Mouse (Mus musculus) c-Kit-positive CD71-positive TER-119-positive erythroid progenitor cells, embryonic 14.5 days (primary cell): ENCODE measurements around the gene Gadd45gip1.

Experiments used
- DNase-seq: peaks from one replicate; pipeline ENCODE4 v3.0.0-alpha.2; 2013; ENCODE audit warnings: low spot score

Gadd45gip1 gene

DNA sequence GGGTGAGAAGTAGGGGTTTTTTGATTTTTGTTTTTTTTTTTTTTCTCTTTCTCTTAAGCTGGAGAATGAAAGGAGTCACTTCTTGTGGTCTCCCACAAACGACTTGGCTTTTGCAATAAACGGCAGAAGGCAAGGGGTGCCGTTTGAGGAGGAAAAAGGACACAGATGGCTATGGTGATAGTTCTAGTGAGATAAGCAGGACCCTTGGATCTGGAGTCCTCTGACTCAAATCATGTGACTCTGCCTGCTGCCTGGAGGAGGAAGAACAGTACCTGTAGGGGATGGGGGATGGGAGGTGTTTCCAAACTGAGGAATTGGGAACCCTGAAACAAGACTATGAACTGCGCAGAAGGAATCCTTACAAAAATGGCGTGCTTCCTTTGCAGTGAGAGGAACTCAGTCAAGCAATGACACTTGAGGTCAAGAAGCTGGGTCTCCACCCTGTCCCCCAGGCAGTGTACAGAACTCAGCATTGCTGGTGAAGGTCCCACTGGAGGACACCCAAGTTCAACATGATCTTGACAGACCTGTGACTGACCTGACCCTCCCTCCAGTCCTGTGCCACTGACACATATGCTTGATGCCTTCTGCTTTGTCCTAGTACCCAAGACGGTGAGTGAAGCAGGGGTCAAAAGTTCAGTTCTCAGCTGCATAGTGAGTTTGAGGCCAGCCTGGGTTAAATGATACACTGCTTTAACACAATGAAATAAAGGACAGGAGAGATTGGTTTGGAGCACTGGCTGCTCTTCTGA is 16.5 kb downstream of the Gadd45gip1 start:
- no peak for DNase-seq

DNA sequence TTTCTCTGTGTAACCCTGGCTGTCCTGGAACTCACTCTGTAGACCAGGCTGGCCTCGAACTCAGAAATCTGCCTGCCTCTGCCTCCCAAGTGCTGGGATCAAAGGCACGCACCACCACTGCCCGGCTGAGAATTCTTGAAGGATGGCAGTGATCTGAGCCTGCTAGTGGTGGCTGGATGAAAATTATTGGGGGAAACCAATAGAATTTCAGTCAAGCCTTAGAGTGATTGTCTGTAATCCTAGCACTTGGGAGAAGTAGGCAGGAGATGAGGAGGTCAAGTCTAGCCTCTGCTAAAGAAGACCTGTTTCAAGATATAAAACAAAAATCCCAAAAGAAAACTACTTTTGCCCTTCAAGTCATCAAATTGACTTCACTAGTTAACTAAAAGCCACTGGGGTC is 25.1 kb downstream of the Gadd45gip1 start:
- no peak for DNase-seq

DNA sequence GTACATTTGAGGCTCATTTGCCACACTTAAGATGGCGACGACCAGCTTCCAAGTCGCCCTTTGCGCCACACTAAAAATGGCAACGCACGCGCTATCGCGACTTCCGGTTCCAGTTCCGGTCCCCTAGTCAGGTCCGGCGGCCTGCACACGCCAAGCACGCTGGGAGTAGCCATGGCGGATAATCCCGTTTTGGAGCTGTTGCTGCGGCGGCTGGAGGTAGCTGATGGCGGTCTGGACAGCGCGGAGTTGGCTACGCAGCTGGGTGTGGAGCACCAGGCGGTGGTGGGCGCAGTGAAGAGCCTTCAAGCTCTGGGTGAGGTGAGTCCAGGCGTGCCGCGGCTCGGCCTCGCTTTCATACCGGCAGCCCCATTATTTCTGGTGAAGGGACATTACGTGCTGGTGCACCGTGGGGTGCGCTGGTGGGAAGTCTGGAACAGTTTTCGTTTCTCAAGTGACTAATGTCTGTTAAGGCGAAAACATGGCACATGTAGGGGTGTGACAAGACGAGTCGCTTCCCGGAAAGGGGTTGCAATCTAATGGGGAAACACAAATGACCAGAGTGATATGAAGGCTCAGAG is 25.6 kb downstream of the Gadd45gip1 start, which contains the start of gene Farsa:
Gene Farsa (plus strand): TSS at position 126 of the 578 bp plus-strand sequence.
- peak; percentile 95 for DNase-seq

DNA sequence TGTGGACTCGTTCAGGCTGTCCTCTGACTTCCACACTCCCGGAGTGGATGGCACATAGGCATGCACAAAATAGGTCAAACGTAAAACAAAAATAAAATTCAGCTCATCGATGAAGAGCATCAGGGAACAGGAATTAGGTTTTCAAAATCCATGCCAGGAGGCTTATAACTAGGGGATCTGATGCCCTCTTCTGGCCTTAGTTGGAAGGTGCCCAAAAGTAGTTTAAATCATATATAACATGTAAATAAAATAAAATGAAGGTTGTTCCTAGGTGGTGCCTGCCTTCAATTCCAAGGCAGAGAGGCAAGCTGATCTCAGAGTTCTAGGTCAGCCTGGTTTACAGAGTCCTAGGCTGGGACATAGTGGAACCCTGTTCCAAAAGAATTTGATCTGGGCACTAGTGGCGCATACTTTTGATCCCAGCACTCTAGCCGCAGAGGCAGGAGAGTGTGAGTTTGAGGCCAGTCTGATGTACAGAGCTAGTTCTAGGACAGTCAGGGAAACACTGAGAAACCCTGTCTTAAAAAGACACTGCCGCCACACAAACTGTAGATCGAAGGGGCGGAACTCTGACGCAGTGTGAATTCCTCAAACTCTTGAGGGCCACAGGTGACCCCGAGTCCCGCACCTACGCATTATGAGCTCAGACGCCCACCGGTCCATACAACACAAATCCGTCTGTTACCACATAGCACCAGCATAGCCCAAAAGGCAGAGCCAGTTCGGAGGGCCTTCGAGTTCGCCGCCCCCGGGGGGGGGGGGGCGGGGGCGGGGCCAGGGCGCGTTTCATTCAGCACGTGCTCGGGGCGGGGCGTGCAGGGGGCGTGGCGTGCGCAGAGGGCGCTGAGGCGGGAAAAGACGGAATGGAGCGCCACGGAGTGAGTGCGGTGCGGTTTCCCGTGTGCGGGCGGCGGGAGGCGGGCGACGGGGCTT is 40.3 kb downstream of the Gadd45gip1 start, which contains the start of gene Syce2:
Gene Syce2 (plus strand): TSS at position 736 of the 933 bp plus-strand sequence.
- DNase-seq: peak; percentile 79

DNA sequence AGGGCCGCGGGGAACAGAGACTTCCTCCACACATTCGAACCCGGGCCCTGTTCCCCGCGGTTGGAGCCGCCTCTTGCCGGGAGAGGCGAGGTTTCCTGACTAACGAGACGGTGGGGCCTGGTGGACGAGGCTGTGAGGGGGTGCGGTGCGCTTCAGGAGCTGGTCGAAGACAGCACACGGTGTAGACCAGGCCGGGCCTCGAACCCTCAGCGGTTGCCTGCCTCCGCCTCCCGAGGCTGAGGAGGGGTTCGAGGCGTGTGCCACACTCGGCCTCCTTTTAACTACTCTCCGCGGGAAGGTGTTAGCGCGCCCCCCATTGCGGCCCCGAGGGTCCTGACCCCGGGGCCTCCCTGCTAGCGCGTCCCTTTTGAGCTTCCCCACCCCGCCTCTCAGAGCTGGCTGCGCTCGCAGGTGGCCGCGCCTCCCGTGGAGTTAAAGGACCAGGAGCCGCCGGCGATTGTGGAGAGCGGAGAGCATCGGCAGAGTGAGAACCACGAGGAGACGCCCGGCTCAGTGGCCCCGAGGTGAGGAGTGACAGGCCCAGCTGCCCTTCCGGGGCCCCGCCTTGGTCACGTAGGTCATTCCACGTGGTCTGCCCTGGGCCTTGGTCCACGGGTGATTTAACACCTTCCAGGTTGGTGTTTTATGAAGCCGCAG is 41.1 kb downstream of the Gadd45gip1 start:
- DNase-seq: peak; percentile 57

DNA sequence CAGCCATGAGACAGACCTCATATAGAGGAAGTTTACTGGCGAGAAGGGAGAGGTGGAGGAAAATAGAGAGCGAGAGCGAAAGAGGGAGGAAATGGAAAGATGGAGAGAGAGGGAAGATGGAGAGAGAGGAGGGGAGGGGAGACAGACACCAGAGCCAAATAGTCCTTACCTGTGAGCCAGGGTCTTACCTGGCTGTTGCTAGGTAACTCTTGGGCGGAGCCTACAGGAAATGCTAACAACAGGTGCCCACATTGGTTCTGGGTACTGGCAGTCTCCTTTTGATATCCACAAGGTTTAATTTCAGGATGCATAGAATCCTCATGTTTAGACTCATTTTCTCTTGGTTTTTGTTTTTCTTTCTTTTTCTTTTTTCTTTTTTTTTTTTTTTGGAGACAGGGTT is 41.7 kb downstream of the Gadd45gip1 start:
- DNase-seq: no peak

DNA sequence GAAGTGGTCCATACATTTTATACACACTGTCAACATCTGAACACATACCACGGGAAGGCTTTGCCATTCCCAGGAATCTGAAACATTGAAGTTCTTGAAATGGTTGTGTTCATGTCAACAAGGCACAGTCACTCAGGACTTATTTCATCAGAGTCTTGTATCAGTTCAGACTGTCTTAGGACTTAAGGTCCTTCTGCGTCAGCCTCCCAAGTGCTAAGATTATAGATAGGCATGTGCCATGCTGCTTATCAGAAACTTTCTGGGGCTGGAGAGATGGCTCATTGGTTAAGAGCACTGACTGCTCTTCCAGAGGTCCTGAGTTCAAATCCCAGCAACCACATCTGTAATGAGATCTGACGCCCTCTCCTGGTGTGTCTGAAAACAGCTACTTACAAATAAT is 43.0 kb downstream of the Gadd45gip1 start:
- DNase-seq: no peak

DNA sequence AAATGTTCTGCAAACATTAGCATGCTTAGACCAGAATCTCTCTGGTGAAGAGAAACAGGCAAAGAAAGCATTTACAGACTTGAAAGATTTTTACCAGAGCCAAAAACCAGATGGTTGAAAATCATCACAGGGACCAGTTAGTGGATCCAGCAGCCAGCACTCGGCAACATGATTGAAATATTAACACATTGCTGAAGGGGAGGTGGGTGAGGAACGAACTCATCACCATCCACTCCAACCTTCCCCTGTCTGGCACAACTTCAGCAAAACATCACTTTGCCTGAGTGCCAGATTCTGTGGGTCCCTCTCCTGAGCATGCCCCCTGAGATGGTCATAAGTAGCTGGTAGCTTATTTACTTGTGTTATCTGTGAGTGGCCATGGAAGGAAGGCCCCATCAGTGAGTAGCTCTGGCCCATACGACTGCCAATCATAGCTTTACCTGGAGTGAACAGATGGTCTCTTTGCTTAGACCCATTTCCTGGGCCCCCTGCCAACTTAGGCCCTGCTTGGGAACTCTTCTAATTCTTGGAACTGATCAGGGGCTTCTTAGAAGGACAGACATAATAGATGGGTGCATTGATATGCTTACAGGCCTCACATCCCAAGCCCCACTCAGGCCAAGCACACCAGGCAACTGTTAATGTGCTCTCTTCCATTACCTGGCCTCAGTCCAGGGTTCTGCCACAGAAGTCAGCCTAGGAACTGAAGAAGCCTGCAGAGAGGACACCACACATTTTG is 46.1 kb downstream of the Gadd45gip1 start:
- no peak for DNase-seq

DNA sequence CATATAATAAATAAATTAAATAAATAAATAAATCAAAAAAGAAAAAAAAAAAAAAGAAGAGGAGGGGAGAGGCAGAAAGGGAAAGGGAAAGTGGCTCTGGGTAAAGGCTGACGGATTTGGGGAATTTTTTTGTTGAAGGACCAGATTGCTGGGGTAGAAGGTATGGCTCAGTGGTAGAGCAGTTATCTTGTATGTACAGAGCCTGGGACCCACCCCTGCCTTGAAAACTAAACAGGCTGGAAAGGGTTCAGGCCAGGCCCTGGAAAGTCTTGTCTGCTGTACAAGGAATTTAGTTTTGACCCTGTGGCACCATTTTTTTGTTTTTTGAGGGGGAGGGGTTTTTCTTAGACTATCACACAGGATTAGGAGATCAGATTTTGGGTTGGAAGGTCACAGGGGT is 47.6 kb downstream of the Gadd45gip1 start:
- no peak for DNase-seq

DNA sequence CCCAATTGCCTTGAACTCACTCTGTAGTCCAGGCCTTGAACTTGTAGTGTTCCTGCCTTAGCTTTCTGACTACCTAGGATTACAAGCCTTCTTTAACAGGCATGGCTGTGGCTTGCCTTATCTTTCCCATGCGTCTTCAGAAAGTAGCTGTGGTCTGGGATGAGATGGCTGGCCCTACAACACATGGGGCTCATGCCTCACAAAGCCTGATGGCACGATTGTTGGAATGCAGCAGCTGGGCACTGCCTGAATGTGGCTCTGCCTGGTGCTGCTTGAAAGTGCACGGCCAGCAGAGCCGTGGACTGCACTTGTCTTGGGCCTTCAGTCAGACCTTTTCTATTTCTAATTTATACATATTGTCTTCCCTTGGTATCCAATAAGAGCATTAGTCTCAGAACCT is 53.4 kb downstream of the Gadd45gip1 start:
- no peak for DNase-seq
